Mouse (Mus musculus) neutrophil, adult 5-6 weeks (primary cell): ENCODE results near the gene Cd209a. TPM values are rescaled to one million over a fixed set of nuclear protein-coding genes. Genes with fewer than 3 reads are reported as not detected.
"Not testable (repeated sequence)": the region's sequence is repeated elsewhere in the genome, so short reads cannot be mapped to it uniquely, and the experiment has no call there.

Experiments used
- ATAC-seq: fragments of 151-379, 151-347 bp; 2 replicates; pipeline ENCODE4 v1.8.0; 2017; ENCODE audit warnings: mild to moderate bottlenecking, moderate TSS enrichment; ENCODE audit not compliant: insufficient number of reproducible peaks, poor library complexity, low FRiP score, severe bottlenecking; ENCODE audit errors: extremely low read depth
- total RNA-seq: library from RNA; stranded (forward); fragments of 200-1000 nt; gene quantifications from 2 replicates; pipeline ENCODE4 v1.2.3, GENCODE M21; 2017

The Cd209a gene
- total RNA-seq = 11.6 and 15.5 TPM in 2 replicates

- ATAC-seq = no peak
These were observed at the start of gene Cd209a for GRCm38 (mm10) chr8:3748761-3749160. Gene Cd209a (minus strand): TSS chr8:3748984.

- ATAC-seq = not testable (repeated sequence)
These were observed 19.9 kb upstream of the Cd209a start for GRCm38 (mm10) chr8:3768641-3769040.

GRCm38 (mm10) chr8:3754261-3754850, 5.6 kb upstream of the Cd209a start:
- ATAC-seq = peak; percentile 90

GRCm38 (mm10) chr8:3736947-3737346, 11.8 kb downstream of the Cd209a start:
- no peak for ATAC-seq

- no peak for ATAC-seq
These were observed 13.2 kb downstream of the Cd209a start for GRCm38 (mm10) chr8:3735599-3735998.

- ATAC-seq = no peak
These were observed 14.7 kb downstream of the Cd209a start for GRCm38 (mm10) chr8:3734084-3734483.

GRCm38 (mm10) chr8:3721041-3721440, 27.7 kb downstream of the Cd209a start:
- ATAC-seq = no peak

- ATAC-seq = no peak
These were observed 28.2 kb downstream of the Cd209a start, which contains the start of gene Clec4g for GRCm38 (mm10) chr8:3720551-3720950. Gene Clec4g (minus strand): TSS chr8:3720651.

GRCm38 (mm10) chr8:3718559-3718958, 30.2 kb downstream of the Cd209a start:
- peak; percentile 95 for ATAC-seq

GRCm38 (mm10) chr8:3717321-3717954, 31.3 kb downstream of the Cd209a start:
- ATAC-seq = no peak

- peak; percentile 85 for ATAC-seq
These were observed 37.1 kb downstream of the Cd209a start for GRCm38 (mm10) chr8:3711646-3712045.

- no peak for ATAC-seq
These were observed 38.5 kb downstream of the Cd209a start for GRCm38 (mm10) chr8:3710312-3710711.

- ATAC-seq = no peak
These were observed 41.2 kb downstream of the Cd209a start for GRCm38 (mm10) chr8:3707611-3708010.

- 0 out of 2 replicates have a peak, but pooled peaks have one; percentile 5 for ATAC-seq
These were observed 43.1 kb downstream of the Cd209a start for GRCm38 (mm10) chr8:3705711-3706110.

GRCm38 (mm10) chr8:3701491-3701890, 47.3 kb downstream of the Cd209a start:
- ATAC-seq = no peak

GRCm38 (mm10) chr8:3694121-3694520, 54.7 kb downstream of the Cd209a start, which contains the start of gene Fcer2a:
Gene Fcer2a (minus strand): TSS chr8:3694175.
- ATAC-seq = peak; percentile 90

Other genes starting within 250 kb of the Cd209a start
- gene Mcoln1, start 248.5 kb downstream of the Cd209a start, total RNA-seq = 80.5 and 83.9 TPM in 2 replicates
- 46.8 and 48.6 TPM in 2 replicates for gene Pnpla6, start 233.6 kb downstream of the Cd209a start, total RNA-seq
- gene C330021F23Rik, start 181.0 kb downstream of the Cd209a start, total RNA-seq = not detected in 2 replicates
- not detected in 2 replicates for gene Camsap3, start 161.7 kb downstream of the Cd209a start, total RNA-seq
- 70.3 and 73.1 TPM in 2 replicates for gene Xab2, start 127.7 kb downstream of the Cd209a start, total RNA-seq
- gene Pet100, start 127.4 kb downstream of the Cd209a start, total RNA-seq = 153 and 163 TPM in 2 replicates
- gene Pcp2, start 123.4 kb downstream of the Cd209a start, total RNA-seq = 0.86 TPM in 1 of 2 replicates, not detected in the other
- gene Stxbp2, start 118.0 kb downstream of the Cd209a start, total RNA-seq = 223 and 277 TPM in 2 replicates
- 16.1 and 19.3 TPM in 2 replicates for gene Retn, start 93.2 kb downstream of the Cd209a start, total RNA-seq
- gene Mcemp1, start 83.2 kb downstream of the Cd209a start, total RNA-seq = 214 and 229 TPM in 2 replicates
- not detected in 2 replicates for gene Fcor, start 76.6 kb downstream of the Cd209a start, total RNA-seq
- 41.5 and 45.5 TPM in 2 replicates for gene Trappc5, start 72.7 kb downstream of the Cd209a start, total RNA-seq
- gene Fcer2a, start 54.8 kb downstream of the Cd209a start, total RNA-seq = 390 and 391 TPM in 2 replicates
- 0.58 and 0.74 TPM in 2 replicates for gene Clec4g, start 28.3 kb downstream of the Cd209a start, total RNA-seq
- gene Cd209e, start 105.3 kb upstream of the Cd209a start, total RNA-seq = not detected in 2 replicates
- not detected in 2 replicates for gene Cd209d, start 129.6 kb upstream of the Cd209a start, total RNA-seq
- not detected in 2 replicates for gene Cd209b, start 177.9 kb upstream of the Cd209a start, total RNA-seq
- 0.81 and 0.86 TPM in 2 replicates for gene Cd209c, start 205.8 kb upstream of the Cd209a start, total RNA-seq